Mouse (Mus musculus): Measurements from ENCODE around the gene Cpsf6.

The Cpsf6 gene

DNA sequence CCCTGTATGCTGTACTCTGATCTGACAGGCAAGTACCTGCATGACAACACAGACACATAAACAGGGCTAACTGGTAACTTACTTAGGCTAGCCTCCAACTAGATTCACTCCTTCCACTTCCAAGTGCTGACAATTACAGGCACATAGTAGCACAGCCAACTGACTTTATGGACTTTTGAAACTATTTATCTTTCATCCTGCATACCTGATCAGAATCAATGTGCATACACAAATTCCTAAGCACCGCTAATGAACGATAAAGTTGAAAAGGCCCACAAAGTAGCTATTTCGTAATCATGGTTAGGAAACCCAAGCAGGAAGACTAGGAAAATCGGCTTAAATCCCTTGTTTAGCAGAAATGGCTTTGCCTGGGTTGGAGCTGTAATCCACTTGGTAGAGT lies 36.8 kb downstream of the Cpsf6 start:
- no peak for DNase-seq (ENCODE audit: extremely low read depth, insufficient read length, low spot score)

DNA sequence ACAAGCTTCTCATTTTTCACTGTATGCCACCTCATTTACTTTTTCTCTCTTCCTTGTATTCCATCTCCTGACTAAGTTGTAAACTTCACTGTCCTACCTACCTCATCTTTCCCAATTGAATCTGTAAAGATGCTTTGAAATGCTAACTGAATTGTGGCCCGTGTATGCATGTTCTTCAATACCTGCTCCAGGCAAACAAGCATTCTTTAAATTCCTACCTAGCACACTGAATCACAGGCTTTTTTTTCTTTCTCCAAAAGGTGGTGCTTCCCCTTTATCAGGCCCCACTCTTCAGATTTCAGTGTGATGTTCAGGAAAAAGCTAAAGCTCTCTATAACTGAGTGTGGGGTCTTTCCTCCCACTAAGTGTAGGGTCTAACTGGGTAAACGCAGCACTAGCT lies 37.4 kb downstream of the Cpsf6 start:
- no peak for DNase-seq (ENCODE audit: extremely low read depth, insufficient read length, low spot score)

DNA sequence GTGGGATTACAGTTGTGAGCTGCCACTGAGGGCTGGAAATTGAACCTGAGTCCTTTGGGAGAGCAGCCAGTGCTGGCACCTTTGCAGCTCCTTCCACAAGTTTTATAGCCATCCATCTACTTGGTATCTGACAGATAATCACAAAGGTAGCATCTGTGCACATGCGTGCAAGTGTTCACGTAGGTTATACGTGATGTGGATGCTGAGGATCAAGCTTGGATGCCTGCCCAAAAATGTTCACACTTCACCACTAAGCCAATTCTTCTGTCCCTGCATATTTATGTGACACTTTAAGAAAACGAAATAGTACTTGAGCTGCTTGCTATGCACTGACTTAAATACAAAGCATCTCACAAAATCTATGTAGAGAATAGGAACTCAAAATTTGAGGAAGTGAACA lies 38.8 kb downstream of the Cpsf6 start:
- DNase-seq (ENCODE audit: extremely low read depth, insufficient read length, low spot score) = no peak

DNA sequence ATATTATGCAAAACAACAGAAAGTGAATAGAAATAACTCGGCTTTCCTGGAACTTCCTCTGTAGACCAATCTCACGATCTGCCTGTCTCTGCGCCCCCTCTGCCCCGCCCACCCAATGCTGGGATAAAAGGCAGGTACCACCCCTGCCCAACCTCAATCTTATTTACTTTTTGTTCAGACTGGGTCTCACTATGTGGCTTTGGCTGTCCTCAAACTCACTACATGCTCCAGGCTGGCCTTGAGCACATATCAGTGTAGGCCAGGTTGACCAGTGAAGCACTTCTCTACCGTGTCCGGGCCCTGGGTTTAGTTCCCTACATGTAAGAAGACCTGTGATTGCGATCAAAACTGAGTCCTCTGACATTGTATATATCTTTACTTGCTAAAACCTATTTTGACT lies 40.6 kb downstream of the Cpsf6 start:
- DNase-seq (ENCODE audit: extremely low read depth, insufficient read length, low spot score) = no peak

DNA sequence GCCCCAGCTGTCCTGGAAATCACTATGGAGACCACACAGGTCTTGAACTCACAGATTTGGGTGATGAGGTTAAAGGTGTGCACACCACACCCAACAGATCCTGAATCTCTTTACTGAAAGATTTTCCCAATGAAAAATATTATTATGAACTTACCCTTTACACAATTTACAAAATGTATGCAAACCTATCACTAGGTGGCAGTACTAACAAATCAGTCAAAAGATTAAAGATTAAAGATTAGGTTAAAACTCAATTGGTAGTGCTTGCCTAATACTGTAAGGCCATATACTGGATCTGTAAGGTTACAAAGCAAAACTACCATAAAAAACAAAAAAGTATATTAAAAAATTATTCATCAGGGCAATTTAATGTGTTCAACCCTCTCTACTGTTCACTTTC lies 41.9 kb downstream of the Cpsf6 start:
- DNase-seq (ENCODE audit: extremely low read depth, insufficient read length, low spot score) = no peak

DNA sequence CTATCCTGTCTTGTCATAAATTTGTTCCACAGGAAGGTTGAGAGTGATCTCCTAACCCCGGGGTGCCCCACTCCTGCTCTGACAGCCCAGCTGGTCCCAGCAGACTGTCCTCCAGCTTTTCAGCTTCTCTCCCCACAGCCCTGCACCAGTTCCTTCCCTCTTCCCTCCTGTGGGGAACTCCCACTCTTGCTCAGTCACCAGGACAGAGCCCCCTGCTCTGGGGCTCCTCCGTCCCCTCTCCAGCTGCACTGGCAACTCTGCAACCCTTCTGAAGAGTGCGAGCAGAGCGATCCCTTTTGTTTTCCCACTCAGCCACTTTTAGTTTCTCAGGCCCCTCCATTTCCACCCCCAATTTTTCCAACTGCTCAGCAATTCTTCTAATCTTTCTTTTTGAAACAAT lies 44.2 kb downstream of the Cpsf6 start:
- DNase-seq (ENCODE audit: extremely low read depth, insufficient read length, low spot score) = no peak

DNA sequence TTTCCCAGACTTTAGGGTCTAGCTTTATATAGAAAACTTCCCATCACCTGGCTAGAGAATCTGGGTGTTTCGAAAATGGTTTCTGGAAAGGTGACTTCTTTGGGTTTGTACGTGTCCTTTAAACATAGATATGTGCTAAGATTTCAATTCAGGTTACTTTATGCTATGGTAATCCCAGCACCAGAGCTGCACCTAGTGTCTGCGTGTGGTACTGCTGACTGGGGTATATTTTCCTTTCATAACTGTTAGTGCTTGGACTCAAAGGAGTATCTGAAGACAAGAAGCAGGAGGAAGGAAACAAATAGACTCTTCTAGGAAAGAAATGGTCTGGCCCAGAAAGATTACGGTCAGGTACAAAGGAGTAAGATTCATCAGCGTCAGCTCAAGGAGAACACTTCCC lies 49.3 kb downstream of the Cpsf6 start:
- no peak for DNase-seq (ENCODE audit: extremely low read depth, insufficient read length, low spot score)

DNA sequence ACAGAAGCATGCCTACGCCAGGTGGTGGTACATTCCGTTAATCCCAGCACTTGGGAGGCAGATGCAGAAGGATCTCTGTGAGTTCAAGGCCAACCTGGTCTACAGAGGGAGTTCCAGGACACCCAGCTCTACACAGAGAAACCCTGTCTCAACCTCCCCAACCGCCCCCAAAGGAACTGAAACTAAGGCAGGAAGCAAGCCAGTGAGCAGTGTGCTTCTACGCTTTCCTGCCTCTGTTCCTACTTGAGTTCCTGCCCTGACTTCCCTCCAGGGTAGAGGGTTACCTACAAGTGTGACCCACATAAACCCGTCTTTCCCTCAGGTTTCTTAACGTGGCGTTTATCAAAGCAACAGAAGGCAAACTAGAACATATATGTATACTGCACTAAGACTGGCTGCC lies 56.0 kb downstream of the Cpsf6 start:
- no peak for DNase-seq (ENCODE audit: extremely low read depth, insufficient read length, low spot score)

DNA sequence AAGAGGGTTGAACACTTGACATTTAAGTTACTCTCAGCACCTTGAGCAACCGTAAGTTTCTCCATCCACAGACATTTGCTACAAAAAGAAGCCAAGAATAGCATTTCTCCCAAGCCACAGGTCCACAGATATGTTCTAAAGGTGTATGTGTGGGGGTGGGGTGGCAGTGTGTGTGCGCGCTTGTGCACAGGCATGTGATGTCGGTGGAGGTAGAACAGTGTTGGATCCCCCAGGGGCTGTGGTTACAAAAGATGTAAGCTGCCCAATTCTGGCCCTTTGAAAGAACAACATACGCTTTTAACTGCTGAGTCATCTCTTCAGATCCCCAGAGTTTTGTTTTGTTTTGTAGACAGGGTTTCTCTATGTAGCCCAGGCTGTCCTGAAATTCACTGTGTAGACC lies 57.2 kb downstream of the Cpsf6 start:
- DNase-seq (ENCODE audit: extremely low read depth, insufficient read length, low spot score) = no peak

DNA sequence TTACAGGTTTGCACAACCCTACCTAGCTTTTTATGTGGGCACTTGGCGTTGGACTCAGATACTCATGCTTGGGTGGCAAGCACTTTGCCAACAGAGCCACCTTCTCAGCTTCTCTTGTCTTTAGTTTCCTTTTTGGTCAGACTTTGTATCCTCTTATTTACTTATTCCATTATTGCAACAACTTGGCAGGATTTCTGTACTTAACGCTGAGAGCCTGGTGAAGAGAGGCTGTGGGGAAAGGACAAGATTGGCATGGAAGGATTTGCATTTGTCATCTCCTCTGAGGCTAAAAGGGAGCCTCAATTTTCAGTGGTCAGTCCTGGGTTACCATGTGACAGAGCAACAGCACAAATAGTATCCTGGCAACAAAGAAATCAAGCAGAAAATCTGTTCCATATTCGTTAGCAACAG lies 59.2 kb downstream of the Cpsf6 start:
- DNase-seq (ENCODE audit: extremely low read depth, insufficient read length, low spot score) = no peak

DNA sequence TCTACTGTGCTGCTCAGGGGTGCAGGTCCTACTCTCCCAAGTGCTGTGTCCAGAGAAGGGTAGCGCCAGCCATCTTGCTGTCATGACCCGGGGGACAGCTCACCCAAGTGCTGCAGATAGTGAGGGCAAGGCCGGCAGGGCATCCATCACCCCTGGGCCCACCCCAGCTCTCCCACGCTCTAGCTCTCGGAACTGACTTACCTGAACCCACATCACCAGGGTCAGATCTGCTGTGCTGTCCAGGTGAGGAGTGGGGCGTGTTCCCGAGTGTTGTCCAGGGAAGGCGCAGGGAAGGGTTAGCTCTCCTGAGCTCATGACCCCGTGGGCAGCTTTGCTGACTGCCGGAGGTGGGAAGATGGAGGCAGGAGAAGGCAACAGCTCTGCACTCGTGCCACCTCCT lies 63.4 kb downstream of the Cpsf6 start:
- DNase-seq (ENCODE audit: extremely low read depth, insufficient read length, low spot score) = no peak

DNA sequence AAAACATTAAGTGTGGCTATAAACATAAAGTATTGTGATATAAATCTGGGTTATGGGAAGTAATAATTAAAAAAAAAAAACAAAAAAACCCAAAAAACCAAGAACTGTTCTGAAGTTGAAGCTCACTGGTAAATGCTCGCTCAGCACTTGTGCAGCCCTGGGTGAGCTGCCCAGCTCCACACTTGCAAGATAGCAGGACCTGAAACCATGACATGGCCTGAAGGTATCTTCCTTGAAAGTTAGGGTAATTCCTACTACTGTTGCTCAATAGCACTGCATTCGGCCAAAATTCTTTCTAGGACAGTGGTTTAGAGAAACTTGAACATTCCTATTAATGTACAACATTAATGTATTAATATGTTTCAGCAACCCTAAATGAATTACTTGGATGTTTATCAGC lies 66.7 kb downstream of the Cpsf6 start:
- DNase-seq (ENCODE audit: extremely low read depth, insufficient read length, low spot score) = no peak

DNA sequence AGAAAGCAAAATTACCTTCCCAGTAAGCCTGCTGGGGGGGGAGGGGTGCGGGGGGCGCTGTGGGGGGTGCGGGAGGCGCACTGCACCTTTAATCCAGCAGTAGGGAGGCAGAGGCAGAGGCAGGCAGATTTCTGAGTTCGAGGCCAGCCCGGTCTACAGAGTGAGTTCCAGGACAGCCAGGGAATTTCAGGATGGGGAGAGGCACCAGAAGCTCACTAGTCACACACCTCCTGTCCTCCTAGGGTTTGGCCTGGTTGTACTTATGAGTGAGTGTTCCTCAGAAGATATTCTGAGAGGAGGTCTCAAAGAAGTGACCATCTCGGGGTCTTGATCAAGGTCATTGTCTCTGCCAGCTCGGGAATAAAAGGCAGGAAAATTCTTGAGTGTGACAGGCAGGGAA lies 67.6 kb downstream of the Cpsf6 start:
- DNase-seq (ENCODE audit: extremely low read depth, insufficient read length, low spot score) = no peak

DNA sequence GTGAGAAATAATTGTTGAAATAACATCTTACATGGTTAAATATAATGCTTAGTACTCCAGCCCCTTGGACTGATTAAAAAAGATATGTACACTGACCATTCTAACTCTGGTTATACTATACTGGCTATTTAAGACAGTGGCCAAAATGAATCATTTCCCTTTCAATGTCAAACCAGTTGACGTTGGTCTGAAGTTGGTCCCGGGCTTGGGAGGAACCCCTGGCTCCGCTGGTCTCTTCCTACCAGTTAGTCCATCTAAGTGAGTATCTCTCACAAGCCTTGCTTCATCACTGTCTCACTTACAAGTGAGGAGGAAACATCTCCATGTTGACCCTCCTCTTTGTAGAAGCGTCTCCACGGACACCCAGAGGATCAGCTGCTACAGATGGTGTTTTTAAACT lies 75.4 kb downstream of the Cpsf6 start:
- no peak for DNase-seq (ENCODE audit: extremely low read depth, insufficient read length, low spot score)

DNA sequence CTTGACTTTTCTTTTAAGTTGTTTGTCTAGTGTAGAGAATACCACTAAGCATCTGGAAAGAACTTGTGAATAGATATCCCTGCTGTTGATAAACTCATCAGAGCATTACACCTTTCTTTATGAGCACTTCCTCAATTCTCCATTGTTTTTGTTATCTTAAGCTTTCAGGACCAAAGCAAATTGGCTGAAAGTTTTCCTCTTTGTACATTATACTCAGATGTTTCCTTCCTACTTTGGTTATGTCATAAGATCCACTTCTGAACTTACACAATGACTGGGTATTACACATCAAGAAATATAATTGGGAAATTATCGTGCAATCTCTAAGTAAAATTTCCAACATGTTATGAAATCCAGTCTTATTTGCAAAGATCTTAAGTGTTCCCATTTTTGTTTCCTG lies 78.1 kb downstream of the Cpsf6 start:
- DNase-seq (ENCODE audit: extremely low read depth, insufficient read length, low spot score) = no peak

DNA sequence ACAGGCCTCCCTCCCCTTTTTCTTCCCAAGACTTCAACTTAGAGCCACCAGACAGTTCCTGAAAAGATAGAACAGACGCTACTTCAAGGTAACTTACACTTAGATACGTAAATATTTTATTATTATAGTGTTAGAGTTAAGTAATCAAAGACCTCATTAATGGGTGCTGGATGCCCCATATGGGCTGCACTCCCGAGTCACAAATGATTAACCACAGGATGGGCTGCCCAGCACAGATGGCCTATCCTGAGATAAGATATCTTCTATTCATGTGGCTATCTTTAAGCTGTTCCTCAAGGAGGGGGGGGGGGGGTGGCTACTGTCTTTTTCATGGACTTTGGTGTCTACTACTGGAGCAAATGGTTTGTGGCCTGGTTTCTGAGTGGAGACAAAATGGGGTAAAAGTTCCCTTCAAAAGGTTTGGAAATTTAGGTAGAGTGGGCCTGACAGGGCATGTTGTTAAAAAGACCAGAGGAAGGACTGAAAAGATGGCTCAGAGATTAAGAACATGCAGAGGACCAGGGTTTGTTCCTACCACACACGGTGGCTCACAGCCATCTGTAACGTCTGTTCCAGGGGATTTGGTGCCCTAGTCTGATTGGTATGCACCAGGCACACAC lies 79.8 kb downstream of the Cpsf6 start:
- no peak for DNase-seq (ENCODE audit: extremely low read depth, insufficient read length, low spot score)

DNA sequence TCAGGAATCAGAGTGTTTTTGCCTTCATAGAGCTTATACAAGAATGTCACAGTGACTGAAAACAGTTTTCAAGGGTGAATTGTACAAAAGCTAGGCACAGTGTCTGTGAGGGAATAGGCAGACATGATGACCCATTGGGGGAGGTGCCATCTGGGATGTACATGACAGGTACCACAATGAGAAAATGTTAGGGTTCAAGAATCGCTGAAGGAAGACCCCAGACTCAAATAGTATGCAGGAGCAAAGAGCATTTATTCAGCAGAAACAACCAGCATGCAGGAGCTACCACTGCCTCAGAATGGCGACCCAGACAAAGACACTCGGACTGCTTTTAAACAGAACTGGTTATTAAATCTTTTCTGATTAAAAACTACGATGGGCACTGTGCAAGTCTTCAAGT lies 80.7 kb downstream of the Cpsf6 start:
- no peak for DNase-seq (ENCODE audit: extremely low read depth, insufficient read length, low spot score)

DNA sequence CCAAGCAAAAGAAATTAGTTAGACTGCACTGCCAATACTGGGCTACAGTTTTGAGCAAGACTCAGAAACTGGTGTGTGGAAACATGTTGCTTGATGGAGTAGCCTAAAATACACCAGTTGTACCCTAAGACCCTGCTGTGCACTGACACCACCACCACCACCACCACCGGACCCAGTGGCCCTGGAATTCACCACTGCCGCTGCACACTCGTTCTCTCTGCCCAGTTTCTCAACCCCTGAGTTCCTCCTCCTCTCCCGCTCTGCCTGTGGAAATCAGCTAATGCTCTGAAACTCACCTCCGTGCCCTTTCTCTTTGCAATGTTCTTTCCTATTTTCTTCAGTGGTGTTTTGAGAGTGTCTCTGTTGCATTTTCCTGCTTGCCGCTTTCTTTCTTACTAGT lies 81.5 kb downstream of the Cpsf6 start:
- DNase-seq (ENCODE audit: extremely low read depth, insufficient read length, low spot score) = no peak

Data from 3134 (cell line).